ENCODE assay signal across 12 mouse cellular contexts in the genomic region with DNA sequence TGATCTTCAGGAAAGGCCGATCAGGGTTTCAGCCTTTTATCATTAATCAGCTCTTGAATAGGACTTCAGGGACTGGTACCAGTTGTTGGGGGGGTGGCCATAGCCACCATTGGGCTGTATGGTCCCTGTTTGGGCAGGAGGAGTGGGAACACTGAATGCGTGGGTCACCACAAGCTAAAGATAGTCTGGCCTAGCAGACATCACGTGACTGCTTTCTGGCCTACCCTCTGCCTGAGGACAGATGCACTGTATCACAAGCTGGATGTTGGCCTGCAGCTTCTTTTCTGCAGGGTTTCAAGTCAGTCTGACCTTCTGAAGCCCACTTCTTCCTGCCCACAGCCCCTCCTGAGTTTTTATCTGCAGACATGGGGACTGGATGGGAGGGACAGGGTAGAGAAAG. TPM values are rescaled to one million over a fixed set of nuclear protein-coding genes. Genes with fewer than 3 reads are reported as not detected.
DNase-seq lines count a peak whose midpoint lies in the region; TF ChIP-seq lines count a peak whose summit lies in the region.
"Had no signal": no experiment of that assay in that cellular context is flagged by ENCODE, and none has a peak within 500 bp of the region (broad histone marks: within the 10 kb centered on the region; RNA-seq: fewer than 3 reads in every experiment).

No protein-coding gene starts in this region.

- H3K27ac ChIP-seq in testis, adult 2 months (ENCODE audit: control insufficient read depth, insufficient read depth, low read depth, low read length), result no peak overlapping the region
- H3K27ac ChIP-seq: liver, embryonic 14.5 days had no signal

- TF ChIP-seq POLR2A in testis, adult 2 months (IDR thresholded peaks at IDR 0.05; ENCODE audit: control insufficient read depth, low read depth, low read length), result no peak

- H3K4me3 ChIP-seq in testis, adult 2 months (ENCODE audit: control insufficient read depth, low read depth, low read length), result peak overlapping the region; percentile 36; the same call in 1 of the 2 replicates

- intact Hi-C loops in heart, postnatal 36 days (cut with DNase I), result no loop called here

- TF ChIP-seq CTCF in testis, adult 2 months (IDR thresholded peaks at IDR 0.05; ENCODE audit: control insufficient read depth, insufficient read depth, insufficient replicate concordance, low read depth, low read length), result no peak

- no peaks in the 10 kb centered on the region for H3K36me3 ChIP-seq in testis, adult 2 months (ENCODE audit: control insufficient read depth, insufficient read depth, low read length)

- no peaks in the 10 kb centered on the region for H3K27me3 ChIP-seq in testis, adult 2 months (ENCODE audit: control insufficient read depth, insufficient read depth, low read length)

- peak; percentile 27 for DNase-seq in kidney, adult 11 months
- DNase-seq in kidney, adult 8-10 months, result no peak
- no peak for DNase-seq in testis, postnatal 14 days (ENCODE audit: low spot score)
- peak; percentile 30 to 57 for DNase-seq in heart, postnatal 36 days
- DNase-seq in embryo, embryonic 11 days, result no peak
- DNase-seq in c-Kit-positive CD71-positive TER-119-positive erythroid progenitor cells, embryonic 14.5 days (ENCODE audit: low spot score), result no peak
- no peak for DNase-seq in urinary bladder, postnatal 36 days (ENCODE audit: low spot score in 2 of 2)
- DNase-seq: adrenal gland, postnatal 25 days had no signal

- peaks cover 5% of the 10 kb centered on the region; the same call in 1 of the 2 replicates for H3K4me1 ChIP-seq in testis, adult 2 months (ENCODE audit: control insufficient read depth, insufficient read depth, low read length)

RNA-seq across cellular contexts. Expression of a gene that starts 24.8 kb away (rescaled TPM):
- 123 and 129 TPM in 2 replicates for polyA plus RNA-seq in testis, adult 2 months (2012; rRNA removed)
- total RNA-seq in heart, postnatal 36 days (2021), result 10 to 100 TPM; 52.4 to 55.3 TPM

RNA-seq across cellular contexts. Expression of a gene that starts 59.3 kb away (rescaled TPM):
- 1.5 TPM in 2 replicates for polyA plus RNA-seq in testis, adult 2 months (2012; rRNA removed)
- not detected for total RNA-seq in heart, postnatal 36 days (2021)
- total RNA-seq: layer of hippocampus, adult 18-20 months; midbrain, postnatal 0 days had no signal
- polyA plus RNA-seq: liver, embryonic 14.5 days; midbrain, postnatal 0 days had no signal

Comparison
In these comparisons a context has a peak if more than half of its experiments do, and no peak if none do; other contexts are left out.
1. DNase-seq: peak in kidney, adult 11 months (single experiment) and heart, postnatal 36 days (2 of 2); none in kidney, adult 8-10 months (0 of 2), testis, postnatal 14 days (single experiment), embryo, embryonic 11 days (single experiment), c-Kit-positive CD71-positive TER-119-positive erythroid progenitor cells, embryonic 14.5 days (single experiment) and urinary bladder, postnatal 36 days (0 of 2).